Mouse (Mus musculus) MEL-GATA-1-ER (cell line): ENCODE results near the gene Slc16a8.
"Not testable (repeated sequence)": the region's sequence is repeated elsewhere in the genome, so short reads cannot be mapped to it uniquely, and the experiment has no call there.

Source experiments
- DNase-seq: peaks from one replicate; pipeline ENCODE4 v3.0.0-alpha.2; 2012; ENCODE audit warnings: low read depth; ENCODE audit errors: extremely low read depth

Gene Slc16a8

DNA sequence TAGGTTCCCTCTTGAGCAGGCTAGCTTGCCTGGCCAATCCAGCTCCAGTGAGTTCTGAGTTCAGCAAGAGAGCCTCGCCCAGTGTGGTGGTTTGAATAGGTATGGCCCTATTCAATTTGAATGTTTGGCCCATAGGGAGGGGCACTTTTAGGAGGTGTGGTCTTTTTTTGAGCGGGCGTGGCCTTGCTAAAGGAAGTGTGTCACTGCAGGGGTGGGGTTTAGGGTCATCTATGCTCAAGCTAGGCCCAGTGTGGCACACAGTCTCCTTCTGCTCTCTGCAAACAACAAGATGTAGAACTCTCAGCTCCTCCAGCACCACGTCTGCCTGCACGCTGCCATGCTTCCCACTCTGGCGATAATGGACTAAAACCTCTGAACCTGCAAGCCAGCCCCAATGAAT is 9.2 kb upstream of the Slc16a8 start:
- DNase-seq = no peak

DNA sequence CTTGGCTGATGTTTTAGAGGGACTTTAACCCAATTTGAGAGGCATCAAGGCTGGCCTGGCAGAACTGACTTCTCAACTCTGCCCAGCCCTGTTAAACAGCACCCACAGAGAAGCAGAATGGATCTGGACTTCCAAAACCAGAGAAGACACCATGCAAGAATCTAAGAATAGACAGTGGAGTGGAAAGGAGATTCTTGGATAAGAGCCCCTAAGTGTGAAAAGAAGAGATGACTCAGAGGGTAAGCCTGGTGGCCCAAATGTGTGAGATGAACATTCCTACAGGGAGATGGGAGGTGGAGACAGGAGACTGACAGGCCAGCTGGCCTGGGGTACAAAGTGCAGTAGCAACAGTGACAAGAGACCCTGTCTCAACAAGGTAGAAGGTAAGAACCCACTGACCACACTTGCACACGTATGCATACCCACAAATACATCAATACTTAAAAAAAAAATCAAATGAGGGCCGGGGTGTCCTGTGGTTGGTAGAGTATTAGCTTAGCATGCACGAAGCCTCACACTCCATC is 8.3 kb upstream of the Slc16a8 start:
- DNase-seq = no peak

DNA sequence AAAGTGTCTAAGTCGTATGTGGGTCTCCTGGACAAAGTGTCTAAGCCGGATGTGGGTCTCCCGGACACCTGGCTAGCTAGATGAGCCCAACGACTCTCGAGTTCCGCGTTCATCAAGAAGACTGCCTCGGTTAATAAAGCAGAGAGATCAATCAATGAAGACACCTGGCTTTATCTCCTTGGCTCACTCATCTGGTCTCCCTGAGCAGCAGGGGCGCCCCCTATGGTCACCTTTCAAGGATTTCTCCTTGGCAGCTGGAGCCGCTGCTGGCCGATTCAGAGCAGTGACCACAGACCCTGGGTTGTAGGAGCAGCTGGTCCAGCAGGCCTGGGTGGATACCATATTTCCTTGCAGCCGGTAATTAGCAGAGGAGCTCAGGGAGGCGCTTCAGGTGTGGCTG is 7.8 kb upstream of the Slc16a8 start:
- no peak for DNase-seq

DNA sequence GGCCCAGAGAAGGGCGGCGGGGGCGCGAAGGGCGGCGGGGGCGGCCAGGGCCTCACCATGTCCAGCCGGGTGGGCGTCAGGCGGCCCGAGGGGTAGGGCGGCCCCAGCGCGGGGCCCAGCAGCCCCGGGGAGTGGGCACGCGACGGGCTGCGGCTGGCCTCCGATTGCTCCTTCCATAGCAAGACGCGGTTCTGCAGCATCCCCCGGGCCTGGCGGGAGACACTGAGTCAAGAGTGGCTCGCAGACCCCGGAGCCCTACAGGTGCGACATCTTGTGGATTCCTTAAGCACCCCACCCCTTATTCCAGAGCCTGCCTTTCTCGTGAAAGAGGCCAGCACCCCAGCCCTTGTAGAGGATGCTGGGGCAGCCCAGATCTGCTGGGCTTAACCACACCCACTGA is 7.2 kb upstream of the Slc16a8 start:
- DNase-seq = no peak

DNA sequence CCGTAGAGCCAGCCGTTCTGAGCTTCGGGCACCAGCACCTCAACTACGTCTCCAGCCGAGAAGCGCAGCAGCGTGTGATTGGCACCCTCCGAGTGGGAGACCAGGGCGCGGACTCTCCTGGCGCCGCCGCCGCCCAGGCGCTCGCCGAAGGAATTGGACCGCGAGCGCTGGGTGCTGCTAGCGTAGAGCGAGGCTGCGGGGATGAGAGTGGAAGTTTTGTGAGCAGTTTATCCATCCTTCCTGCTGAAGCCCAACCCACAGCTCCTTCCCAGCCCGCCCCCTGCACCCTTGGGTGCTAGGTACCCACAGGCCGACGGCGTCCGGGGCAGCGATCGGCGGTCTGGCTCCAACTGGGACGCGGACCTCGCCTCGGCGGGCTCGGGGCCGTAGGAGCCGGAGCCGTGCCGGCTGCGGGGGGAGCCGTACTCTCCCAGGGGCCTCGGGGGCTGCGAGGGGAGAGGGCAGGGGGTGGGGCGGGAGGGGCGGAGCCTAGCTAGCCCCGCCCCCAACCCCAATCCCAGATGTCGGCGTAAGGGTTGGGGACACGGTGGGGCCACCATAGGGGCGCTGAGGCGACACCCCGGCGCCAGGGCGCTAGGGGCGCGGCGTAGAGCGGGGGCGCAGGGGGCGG is 6.6 kb upstream of the Slc16a8 start:
- no peak for DNase-seq

DNA sequence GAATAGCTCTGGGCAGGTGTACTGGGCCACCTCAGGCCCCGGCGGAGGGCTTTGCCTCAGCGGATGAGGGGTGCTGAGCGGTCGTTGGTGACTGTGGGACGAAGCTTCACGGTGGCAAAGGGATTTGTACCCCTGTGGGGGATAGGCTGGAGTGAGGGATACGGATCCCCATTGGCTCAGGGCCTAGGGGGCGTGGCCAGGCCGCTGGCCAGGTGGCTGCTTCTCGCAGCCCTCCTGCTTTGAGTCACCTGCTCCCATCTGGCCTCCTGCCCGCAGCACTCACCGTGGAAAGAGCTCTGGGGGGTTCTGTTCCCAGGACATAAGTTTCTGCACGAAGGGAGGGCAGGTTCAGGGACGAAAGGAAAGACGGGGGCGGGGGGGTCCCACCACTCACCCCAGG is 4.0 kb upstream of the Slc16a8 start:
- DNase-seq = no peak

DNA sequence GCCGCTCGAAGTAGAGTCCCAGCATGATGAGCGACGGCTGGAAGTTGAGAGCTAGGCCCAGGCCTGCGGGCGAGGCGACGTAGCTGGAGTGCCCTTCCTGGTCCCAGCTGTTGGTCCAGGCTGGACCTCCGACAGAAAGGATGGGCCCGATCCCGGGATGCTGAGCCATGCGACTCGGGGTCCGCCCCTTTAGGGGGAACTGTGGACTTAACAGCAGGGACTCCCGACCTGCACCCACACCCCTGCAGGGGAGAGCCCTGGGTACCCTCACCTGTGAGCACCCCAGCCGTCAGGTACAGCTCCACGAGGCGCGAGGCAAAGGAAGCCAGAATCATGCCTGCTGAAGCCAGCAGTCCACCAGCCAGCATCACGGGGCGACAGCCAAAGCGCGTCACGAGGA is 2.0 kb downstream of the Slc16a8 start:
- no peak for DNase-seq

DNA sequence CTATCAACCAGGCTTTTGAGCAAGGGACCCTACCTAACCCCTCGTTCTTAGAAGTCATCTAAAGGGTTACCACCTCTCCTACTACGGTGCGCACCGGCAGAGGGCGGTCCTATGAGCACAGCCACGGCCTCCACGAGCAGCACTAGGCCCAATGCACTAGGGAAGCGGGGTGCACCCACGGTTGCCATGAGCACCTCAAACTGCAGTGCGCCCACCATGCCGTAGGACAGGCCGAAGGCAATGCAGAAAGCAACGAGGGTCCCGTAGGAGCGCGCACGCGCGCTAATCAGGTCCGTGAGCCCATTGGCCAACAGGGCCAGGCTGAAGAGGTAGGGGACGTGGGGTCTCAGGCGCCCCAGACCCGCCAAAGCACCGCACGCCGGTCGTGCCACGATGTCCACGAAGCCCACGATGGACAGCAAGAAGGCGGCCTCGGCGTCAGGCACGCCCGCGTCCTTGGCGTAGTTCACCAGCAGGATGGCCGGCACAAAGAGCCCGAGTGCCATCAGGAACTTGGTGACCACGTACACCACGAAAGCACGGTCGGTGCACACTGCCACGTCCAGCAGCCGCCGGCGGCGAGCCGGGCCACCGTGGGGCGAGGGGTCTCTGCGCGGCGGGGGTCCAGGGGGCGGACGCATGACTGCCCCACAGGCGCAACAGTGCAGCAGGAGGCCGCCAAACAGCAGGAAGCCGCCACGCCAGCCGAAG is 2.6 kb downstream of the Slc16a8 start:
- DNase-seq = no peak

DNA sequence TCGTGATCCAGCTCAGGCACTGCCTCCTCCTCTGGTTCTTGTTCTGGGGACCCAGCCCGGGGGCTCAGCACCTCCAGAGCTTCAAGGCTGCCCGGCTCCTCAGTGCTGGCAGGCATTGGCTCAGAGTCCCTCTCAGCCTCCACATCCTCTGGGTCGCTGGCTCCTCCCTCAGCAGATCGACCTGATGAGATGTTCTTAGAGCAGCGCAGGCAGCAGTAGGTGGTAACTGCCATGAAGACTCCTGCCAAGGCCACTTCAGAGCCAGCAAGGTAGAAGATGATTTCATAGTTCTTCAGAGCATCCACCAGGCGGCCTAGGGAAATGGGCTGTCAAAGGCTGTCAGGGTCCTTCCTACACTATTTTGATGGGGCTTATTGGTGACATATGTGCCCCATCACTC is 3.4 kb downstream of the Slc16a8 start:
- no peak for DNase-seq

DNA sequence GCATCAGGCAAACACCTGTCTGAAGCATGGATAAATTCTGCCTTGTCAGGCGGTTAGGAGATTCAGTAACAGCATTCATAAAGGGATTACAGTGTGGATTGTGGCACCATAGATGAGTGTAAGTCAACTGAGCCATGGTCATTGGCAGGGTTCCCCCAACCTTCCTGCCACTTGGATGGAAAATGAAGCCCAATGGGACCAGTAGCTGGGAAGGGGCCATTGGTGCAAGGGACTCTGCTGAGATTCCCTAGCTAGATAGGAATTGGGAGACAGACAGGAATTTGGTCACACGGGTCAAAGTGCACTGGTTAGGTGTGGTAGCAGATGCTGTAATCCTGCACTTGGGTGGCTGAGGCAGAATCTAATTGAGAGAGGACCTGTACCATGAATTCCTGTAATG is 4.3 kb downstream of the Slc16a8 start:
- DNase-seq = no peak

DNA sequence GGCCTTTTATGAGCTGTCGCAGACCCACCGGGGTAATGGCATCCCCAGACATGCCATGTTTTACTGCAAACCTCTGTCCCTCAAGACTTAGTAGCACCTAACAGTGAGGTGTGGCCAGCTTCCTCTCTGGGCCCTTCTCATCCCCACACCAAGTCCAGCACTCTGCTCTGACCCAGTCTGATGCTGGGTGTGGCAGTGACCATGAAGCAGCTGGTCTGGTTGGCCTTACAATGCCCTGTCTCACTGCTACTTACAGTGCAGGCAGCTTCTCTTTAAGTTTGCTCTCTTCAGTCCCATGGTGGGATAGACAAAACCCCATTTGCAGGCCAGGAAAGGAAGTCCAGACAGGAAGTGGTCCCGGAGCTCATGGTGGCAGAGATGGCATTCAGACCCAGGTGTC is 9.2 kb downstream of the Slc16a8 start:
- DNase-seq = no peak

DNA sequence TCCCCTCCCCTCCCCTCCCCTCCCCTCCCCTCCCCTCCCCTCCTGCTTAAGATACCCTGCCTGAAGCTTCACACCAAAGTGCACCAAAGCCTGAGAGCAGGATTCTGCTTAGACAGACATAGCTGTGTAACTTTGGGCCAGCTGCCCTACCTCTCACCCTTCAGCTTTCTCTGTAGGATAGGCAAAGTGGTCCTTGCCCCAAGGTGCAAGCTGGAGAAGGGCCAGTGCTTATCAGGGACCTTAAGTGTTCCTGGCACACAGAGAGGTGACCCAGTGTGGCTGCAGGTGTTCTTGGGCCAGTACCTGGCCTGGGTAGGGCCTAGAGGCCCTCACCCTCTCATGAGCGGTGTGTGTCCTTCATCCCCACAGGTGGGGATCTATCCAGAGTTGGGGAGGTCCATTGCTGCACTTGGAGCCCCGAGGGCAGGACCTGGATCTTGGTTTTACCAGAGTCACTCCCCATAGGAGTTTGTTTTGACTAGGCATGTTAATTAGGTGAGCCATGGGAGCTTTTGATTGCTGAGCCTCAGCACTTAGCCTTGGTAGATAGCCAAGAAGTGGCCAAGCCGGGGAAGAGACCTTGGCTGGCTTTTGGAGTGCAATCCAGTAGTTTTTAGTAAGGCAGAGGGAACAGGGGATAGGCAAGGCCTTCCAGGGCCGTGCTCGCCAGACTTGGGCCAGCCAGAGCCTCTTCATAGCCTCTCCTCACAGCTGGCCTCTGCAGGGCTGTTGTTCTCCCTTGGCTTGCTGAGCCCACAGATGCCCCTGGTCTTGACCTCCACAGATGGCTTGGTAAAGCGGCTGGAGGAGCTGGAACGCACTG is 10.3 kb downstream of the Slc16a8 start:
- no peak for DNase-seq

DNA sequence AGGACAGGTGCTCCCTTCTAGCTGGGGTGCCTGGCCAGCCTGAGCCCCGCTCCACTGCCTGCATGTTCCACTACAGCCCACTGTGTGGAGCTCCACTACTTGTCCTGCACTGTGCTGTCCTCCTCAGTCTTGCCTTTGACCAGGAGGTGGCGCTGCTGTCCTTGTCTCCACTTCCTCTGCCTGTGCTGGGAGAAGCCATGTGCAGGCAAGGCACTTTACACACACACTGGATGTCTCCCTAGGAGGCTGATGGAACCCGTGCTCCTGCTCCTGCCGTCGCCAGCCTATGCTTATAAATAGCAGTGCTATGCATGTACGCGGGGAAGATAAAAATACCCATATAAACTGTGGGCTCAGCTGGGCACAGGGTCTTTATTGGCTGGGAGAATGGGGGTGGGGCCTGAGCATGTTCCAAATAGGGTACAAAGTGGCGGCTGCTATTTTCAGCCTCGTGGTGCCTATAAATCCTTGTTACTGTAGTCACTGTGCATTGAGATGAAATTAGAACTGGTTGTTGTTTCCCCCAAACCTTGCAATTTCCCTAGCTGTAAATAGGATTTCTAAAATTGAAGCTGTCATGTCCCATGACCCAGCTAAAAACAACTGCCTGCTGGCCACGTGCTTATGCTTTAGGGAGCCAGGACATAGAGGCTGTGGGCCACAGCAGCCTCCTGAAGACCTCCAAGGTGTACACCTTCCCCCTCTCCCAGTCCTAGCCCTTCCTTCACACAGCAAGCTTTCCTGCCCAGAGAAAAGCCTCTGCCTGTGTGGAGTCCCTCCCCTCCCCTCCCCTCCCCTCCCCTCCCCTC is 11.1 kb downstream of the Slc16a8 start:
- peak; percentile 79 for DNase-seq

DNA sequence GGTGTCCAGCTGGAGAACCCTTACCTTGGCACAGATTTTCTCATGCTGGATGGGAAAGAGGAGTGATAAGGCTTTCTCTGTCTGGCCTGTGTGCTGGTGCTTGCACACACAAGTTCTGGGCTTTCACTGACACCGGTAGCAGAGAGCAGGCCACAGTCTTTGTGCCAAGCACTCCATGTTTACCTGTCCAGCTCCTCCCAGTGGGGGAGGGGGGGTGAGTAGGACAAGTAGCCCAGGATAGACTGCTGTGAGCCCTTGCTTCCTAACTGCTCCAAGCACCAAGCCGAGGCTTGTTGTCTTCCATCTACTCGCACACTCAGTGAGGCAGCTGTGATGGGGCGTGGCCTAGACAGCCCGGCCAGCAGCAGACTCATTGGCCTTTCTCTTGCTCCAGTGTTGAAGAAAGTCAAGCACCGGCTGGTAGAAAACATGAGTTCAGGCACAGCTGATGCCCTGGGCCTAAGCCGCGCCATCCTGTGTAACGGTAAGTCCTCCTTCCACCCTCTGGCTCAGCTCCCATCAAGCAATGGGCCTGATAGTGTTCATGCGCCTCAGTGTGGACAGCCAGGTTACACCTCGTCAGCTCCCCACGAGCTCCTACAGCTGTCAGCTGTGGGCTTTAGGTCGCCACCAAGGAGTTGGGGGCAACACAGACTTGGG is 11.9 kb downstream of the Slc16a8 start:
- no peak for DNase-seq

DNA sequence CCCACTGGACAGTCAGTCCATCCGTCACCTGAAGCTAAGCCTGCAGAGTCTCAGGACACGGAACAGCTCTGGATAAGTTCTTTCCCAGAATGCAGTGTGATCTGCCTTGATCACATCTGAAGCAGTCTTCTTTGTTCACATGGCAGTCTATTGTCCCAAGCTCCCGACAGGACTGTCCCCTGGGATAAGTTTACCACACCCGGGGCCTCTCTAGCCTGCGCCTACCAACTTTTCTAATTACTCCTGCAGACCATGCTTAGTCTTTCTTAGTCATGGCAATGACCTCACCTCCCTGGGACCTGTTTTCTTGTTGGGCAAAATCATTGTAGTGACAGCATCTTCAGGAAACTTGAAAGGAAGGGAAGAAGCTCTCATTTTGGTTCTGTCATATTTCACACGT is 16.5 kb downstream of the Slc16a8 start:
- no peak for DNase-seq

DNA sequence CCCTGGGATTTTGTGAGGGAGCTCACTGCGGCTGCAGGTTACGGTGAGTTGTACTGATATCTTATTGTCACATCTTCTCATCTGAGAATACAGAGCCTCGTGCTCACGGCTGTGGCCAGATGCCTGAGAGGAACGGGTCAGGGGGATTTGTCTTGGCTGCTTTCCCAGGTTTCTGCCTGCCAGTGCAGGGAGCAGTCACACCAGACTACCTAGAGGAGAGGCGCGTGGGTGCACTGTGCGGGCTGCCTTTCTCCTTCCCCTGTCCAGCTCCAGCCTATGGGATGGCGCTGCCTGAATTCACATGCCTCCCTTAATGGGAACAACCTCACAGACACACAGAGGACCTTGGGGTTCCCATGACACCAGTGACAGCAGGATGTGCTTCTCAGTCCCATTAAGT is 19.3 kb downstream of the Slc16a8 start:
- DNase-seq = no peak

DNA sequence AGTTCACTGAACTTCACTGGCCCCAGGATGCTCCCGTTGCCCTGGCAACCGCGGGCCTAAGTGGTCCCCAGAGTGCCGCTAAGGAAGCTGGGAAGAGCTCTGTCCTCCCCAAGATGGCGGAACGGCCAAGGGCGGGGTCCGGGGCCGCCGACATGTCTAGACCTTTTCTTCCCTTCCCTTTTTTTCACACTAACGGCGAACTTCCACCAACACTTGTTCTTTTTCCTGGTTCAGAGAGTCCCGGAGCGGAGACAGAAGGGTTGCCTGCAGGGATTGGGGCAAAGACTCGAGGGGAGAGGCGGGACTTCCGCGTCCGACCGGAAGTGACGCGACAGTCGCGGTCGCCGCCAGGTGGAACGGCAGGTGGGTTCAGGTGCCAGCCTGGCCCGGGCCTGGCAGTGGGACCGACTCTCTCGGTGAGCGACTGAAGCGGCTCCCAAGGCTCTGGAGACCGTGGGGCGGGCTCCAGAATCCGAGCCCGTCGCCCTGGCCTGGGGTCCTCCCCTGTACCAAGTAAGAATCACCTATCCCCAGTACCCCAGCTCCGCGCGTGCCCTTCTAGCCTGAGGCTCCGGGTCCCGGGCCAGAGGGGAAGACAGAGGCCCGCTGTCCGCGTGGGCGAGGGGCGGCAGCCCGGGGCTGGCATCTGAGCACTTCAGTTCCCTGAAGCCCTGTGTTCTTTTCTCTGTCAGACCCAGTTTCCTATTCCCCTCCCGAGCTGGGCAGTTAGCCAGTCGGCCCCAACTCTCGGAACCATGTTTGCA is 25.3 kb downstream of the Slc16a8 start, which contains the start of the genes Pick1 and Gm49486:
Gene Pick1 (plus strand): TSS at position 116 of the 764 bp plus-strand sequence.
Gene Gm49486 (plus strand): TSS at position 334 of the 764 bp plus-strand sequence.
- DNase-seq = peak; percentile 50

DNA sequence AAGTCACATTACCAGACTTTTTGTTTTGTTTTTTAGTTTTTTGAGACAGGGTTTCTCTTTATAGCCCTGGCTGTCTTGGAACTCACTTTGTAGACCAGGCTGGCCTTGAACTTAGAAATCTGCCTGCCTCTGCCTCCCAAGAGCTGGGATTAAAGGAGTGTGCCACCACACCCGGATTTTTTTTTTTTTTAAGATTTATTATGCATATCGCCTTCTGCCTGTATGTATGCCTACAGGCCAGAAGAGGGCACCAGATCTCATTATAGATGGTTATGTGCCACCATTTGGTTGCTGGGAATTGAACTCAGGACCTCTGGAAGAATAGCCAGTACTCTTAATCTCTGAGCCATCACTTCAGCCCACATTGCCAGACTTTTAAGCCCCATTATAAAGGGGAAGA is 28.8 kb downstream of the Slc16a8 start:
- not testable (repeated sequence) for DNase-seq

DNA sequence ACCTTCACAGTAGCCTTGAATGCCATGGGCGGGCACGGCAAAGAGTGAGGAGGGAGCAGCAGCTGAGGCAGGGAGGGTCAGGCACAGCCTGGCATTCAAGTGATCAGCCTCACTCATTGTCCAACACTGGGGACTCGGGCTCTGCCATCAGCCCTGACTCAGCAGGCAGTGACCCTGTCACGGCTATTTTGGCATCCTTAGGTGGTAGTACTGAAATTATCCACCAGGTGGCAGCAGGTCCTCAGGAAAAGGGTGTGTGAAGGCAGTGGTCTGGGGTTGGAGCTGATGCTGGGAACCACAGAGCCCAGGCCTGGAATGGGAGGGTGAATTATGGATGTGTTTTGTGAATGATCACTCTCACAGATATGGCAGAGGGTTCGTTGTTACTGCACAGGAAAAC is 29.9 kb downstream of the Slc16a8 start:
- DNase-seq = peak; percentile 56

DNA sequence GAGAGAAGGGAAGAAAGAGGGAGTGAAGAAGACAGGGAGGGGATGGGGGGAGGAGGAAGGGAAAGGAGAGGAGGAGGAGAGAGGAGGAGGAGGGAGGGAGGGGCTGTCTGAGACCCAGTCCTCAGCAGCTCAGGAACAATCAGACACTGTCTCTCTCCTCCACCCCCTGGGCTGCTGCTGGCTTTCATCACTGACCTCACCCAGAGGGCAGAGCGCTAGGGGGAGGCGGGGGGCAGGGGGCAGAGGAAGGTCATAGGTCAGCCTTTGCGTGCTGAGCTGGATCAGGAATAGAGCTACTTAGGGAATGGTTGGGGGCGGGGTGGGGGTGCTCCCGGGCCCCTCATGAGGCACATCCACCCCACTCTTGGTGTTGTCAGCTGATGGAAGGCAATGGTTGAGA is 30.9 kb downstream of the Slc16a8 start:
- DNase-seq = no peak
